Mouse (Mus musculus): Measurements from ENCODE around the gene Zdhhc18.
A peak's percentile ranks its signal among the peaks of the same experiment; 100 is the strongest.

Gene Zdhhc18

GRCm38 (mm10) chr4:133649989-133650699 lies at the start of gene Zdhhc18:
Zdhhc18 (minus strand) TSS chr4:133650154.
- peak; percentile 53 to 80 for DNase-seq (ENCODE audit: low spot score in 2 of 2)

- DNase-seq (ENCODE audit: low spot score in 2 of 2) = no peak
Observed at GRCm38 (mm10) chr4:133695363-133695762, 45.4 kb upstream of the Zdhhc18 start.

- no peak for DNase-seq (ENCODE audit: low spot score in 2 of 2)
Observed at GRCm38 (mm10) chr4:133690252-133690651, 40.3 kb upstream of the Zdhhc18 start.

GRCm38 (mm10) chr4:133688417-133689067 lies 38.6 kb upstream of the Zdhhc18 start:
- no peak for DNase-seq (ENCODE audit: low spot score in 2 of 2)

- DNase-seq (ENCODE audit: low spot score in 2 of 2) = no peak
Observed at GRCm38 (mm10) chr4:133687126-133687525, 37.2 kb upstream of the Zdhhc18 start.

GRCm38 (mm10) chr4:133686512-133686911 lies 36.6 kb upstream of the Zdhhc18 start:
- no peak for DNase-seq (ENCODE audit: low spot score in 2 of 2)

GRCm38 (mm10) chr4:133680206-133680786 lies 30.3 kb upstream of the Zdhhc18 start:
- DNase-seq (ENCODE audit: low spot score in 2 of 2) = no peak

- no peak for DNase-seq (ENCODE audit: low spot score in 2 of 2)
Observed at GRCm38 (mm10) chr4:133679629-133680028, 29.7 kb upstream of the Zdhhc18 start.

GRCm38 (mm10) chr4:133677266-133677665 lies 27.3 kb upstream of the Zdhhc18 start:
- no peak for DNase-seq (ENCODE audit: low spot score in 2 of 2)

GRCm38 (mm10) chr4:133676189-133676588 lies 26.2 kb upstream of the Zdhhc18 start:
- no peak for DNase-seq (ENCODE audit: low spot score in 2 of 2)

- peak in 1 of 2 experiments; percentile 54 for DNase-seq (ENCODE audit: low spot score in 2 of 2)
Observed at GRCm38 (mm10) chr4:133675594-133676016, 25.7 kb upstream of the Zdhhc18 start.

GRCm38 (mm10) chr4:133674331-133674695 lies 24.4 kb upstream of the Zdhhc18 start:
- DNase-seq (ENCODE audit: low spot score in 2 of 2) = no peak

- no peak for DNase-seq (ENCODE audit: low spot score in 2 of 2)
Observed at GRCm38 (mm10) chr4:133673666-133674330, 23.8 kb upstream of the Zdhhc18 start.

- DNase-seq (ENCODE audit: low spot score in 2 of 2) = no peak
Observed at GRCm38 (mm10) chr4:133672845-133673647, 23.1 kb upstream of the Zdhhc18 start.

GRCm38 (mm10) chr4:133671881-133672844 lies 22.2 kb upstream of the Zdhhc18 start, which contains the start of gene Pigv:
Pigv (minus strand) TSS chr4:133672647.
- DNase-seq (ENCODE audit: low spot score in 2 of 2) = peak; percentile 94 to 97

- DNase-seq (ENCODE audit: low spot score in 2 of 2) = peak; percentile 74 to 81
Observed at GRCm38 (mm10) chr4:133671184-133671880, 21.4 kb upstream of the Zdhhc18 start.

GRCm38 (mm10) chr4:133669652-133670210 lies 19.8 kb upstream of the Zdhhc18 start:
- DNase-seq (ENCODE audit: low spot score in 2 of 2) = no peak

GRCm38 (mm10) chr4:133668537-133668936 lies 18.6 kb upstream of the Zdhhc18 start:
- DNase-seq (ENCODE audit: low spot score in 2 of 2) = no peak

- no peak for DNase-seq (ENCODE audit: low spot score in 2 of 2)
Observed at GRCm38 (mm10) chr4:133666199-133666598, 16.2 kb upstream of the Zdhhc18 start.
